Mouse (Mus musculus): ENCODE measurements at regions not wholly inside any gene's neighbourhood (a gene's known extent, or its start where the extent isn't known, plus 50 kb on each side); places are given as distances from the start of the nearest gene placed in this dataset.
"Not testable (repeated sequence)": the region's sequence is repeated elsewhere in the genome, so short reads cannot be mapped to it uniquely, and the experiment has no call there.

- no peak overlapping the region for H3K27ac ChIP-seq (replicated peaks)
- no peaks in the 10 kb centered on the region for H3K4me1 ChIP-seq
- H3K36me3 ChIP-seq: no peaks in the 10 kb centered on the region
- H3K4me2 ChIP-seq (replicated peaks): no peak overlapping the region
- WGBS: 70% methylated on average over 2 of the region's 2 CpGs
- H3K9me3 ChIP-seq: no peaks in the 10 kb centered on the region
- 0 out of 2 replicates have a peak, but pooled peaks have one; percentile 54 for ATAC-seq (ENCODE audit: low FRiP score, low read depth)
- no peak overlapping the region for H3K4me3 ChIP-seq
- H3K9ac ChIP-seq (replicated peaks): no peak overlapping the region
- no peaks in the 10 kb centered on the region for H3K27me3 ChIP-seq
Measured at GRCm38 (mm10) chr15:3755636-3756035, 172.3 kb upstream of the Ghr start.

GRCm38 (mm10) chr15:3748072-3748471 is 164.8 kb upstream of the Ghr start:
- H3K9ac ChIP-seq (replicated peaks); H3K36me3 ChIP-seq; H3K9me3 ChIP-seq; H3K4me3 ChIP-seq; H3K4me2 ChIP-seq (replicated peaks); H3K27ac ChIP-seq (replicated peaks); ATAC-seq (ENCODE audit: low FRiP score, low read depth); H3K27me3 ChIP-seq; H3K4me1 ChIP-seq: not testable (repeated sequence)
- WGBS: 71% methylated on average over 9 of the region's 9 CpGs

GRCm38 (mm10) chr15:3743168-3743814 is 160.0 kb upstream of the Ghr start:
- no peak overlapping the region for H3K27ac ChIP-seq (replicated peaks)
- WGBS: 89% methylated on average over 5 of the region's 5 CpGs
- H3K9ac ChIP-seq (replicated peaks): no peak overlapping the region
- no peak for ATAC-seq (ENCODE audit: low FRiP score, low read depth)
- H3K4me1 ChIP-seq: no peaks in the 10 kb centered on the region
- H3K36me3 ChIP-seq: no peaks in the 10 kb centered on the region
- H3K27me3 ChIP-seq: no peaks in the 10 kb centered on the region
- no peaks in the 10 kb centered on the region for H3K9me3 ChIP-seq
- H3K4me3 ChIP-seq: no peak overlapping the region
- no peak overlapping the region for H3K4me2 ChIP-seq (replicated peaks)

GRCm38 (mm10) chr15:3742191-3742590 is 158.9 kb upstream of the Ghr start:
- no peak overlapping the region for H3K4me2 ChIP-seq (replicated peaks)
- no peaks in the 10 kb centered on the region for H3K27me3 ChIP-seq
- no peak overlapping the region for H3K9ac ChIP-seq (replicated peaks)
- ATAC-seq (ENCODE audit: low FRiP score, low read depth): no peak
- no peak overlapping the region for H3K4me3 ChIP-seq
- H3K9me3 ChIP-seq: no peaks in the 10 kb centered on the region
- no peak overlapping the region for H3K27ac ChIP-seq (replicated peaks)
- 86% methylated on average over 7 of the region's 7 CpGs for WGBS
- no peaks in the 10 kb centered on the region for H3K36me3 ChIP-seq
- no peaks in the 10 kb centered on the region for H3K4me1 ChIP-seq

- no peaks in the 10 kb centered on the region for H3K36me3 ChIP-seq
- H3K9me3 ChIP-seq: no peaks in the 10 kb centered on the region
- no peak overlapping the region for H3K9ac ChIP-seq (replicated peaks)
- ATAC-seq (ENCODE audit: low FRiP score, low read depth): no peak
- no peak overlapping the region for H3K4me3 ChIP-seq
- H3K27me3 ChIP-seq: no peaks in the 10 kb centered on the region
- H3K4me1 ChIP-seq: no peaks in the 10 kb centered on the region
- H3K27ac ChIP-seq (replicated peaks): no peak overlapping the region
- H3K4me2 ChIP-seq (replicated peaks): no peak overlapping the region
- 82% methylated on average over 3 of the region's 3 CpGs for WGBS
Measured at GRCm38 (mm10) chr15:3725214-3725613, 141.9 kb upstream of the Ghr start.

GRCm38 (mm10) chr15:3720668-3721340 is 137.5 kb upstream of the Ghr start:
- no peaks in the 10 kb centered on the region for H3K27me3 ChIP-seq
- H3K36me3 ChIP-seq: no peaks in the 10 kb centered on the region
- no peak overlapping the region for H3K9ac ChIP-seq (replicated peaks)
- no peaks in the 10 kb centered on the region for H3K9me3 ChIP-seq
- H3K4me3 ChIP-seq: no peak overlapping the region
- no peaks in the 10 kb centered on the region for H3K4me1 ChIP-seq
- no peak for ATAC-seq (ENCODE audit: low FRiP score, low read depth)
- no peak overlapping the region for H3K27ac ChIP-seq (replicated peaks)
- 83% methylated on average over 6 of the region's 6 CpGs for WGBS
- H3K4me2 ChIP-seq (replicated peaks): no peak overlapping the region

GRCm38 (mm10) chr15:3711764-3712163 is 128.5 kb upstream of the Ghr start:
- ATAC-seq (ENCODE audit: low FRiP score, low read depth): no peak
- 83% methylated on average over 1 of the region's 1 CpGs for WGBS

GRCm38 (mm10) chr15:3707089-3708078 is 124.1 kb upstream of the Ghr start:
- Histone ChIP-seq H3K9ac (replicated peaks) (no peak overlapping the region), H3K27me3 (no peaks in the 10 kb centered on the region), H3K9me3 (no peaks in the 10 kb centered on the region), H3K27ac (replicated peaks) (no peak overlapping the region), H3K36me3 (no peaks in the 10 kb centered on the region), H3K4me3 (no peak overlapping the region), H3K4me2 (replicated peaks) (no peak overlapping the region), H3K4me1 (no peaks in the 10 kb centered on the region)
- WGBS: 80% methylated on average over 11 of the region's 11 CpGs
- no peak for ATAC-seq (ENCODE audit: low FRiP score, low read depth)

More at GRCm38 (mm10) chr15:3711764-3712163, 128.5 kb upstream of the Ghr start:
- Histone ChIP-seq H3K9me3 (no peaks in the 10 kb centered on the region), H3K9ac (replicated peaks) (no peak overlapping the region), H3K27ac (replicated peaks) (no peak overlapping the region), H3K4me3 (no peak overlapping the region), H3K27me3 (no peaks in the 10 kb centered on the region), H3K4me1 (no peaks in the 10 kb centered on the region), H3K36me3 (no peaks in the 10 kb centered on the region), H3K4me2 (replicated peaks) (no peak overlapping the region)

GRCm38 (mm10) chr15:3699234-3699814 is 116.0 kb upstream of the Ghr start:
- ATAC-seq (ENCODE audit: low FRiP score, low read depth): no peak
- Histone ChIP-seq H3K36me3 (no peaks in the 10 kb centered on the region), H3K27ac (replicated peaks) (no peak overlapping the region), H3K4me1 (no peaks in the 10 kb centered on the region), H3K27me3 (no peaks in the 10 kb centered on the region), H3K9ac (replicated peaks) (no peak overlapping the region), H3K4me3 (no peak overlapping the region), H3K4me2 (replicated peaks) (no peak overlapping the region), H3K9me3 (no peaks in the 10 kb centered on the region)
- WGBS: 86% methylated on average over 4 of the region's 4 CpGs

- 68% methylated on average over 1 of the region's 1 CpGs for WGBS
- Histone ChIP-seq H3K4me2 (replicated peaks) (no peak overlapping the region), H3K27ac (replicated peaks) (no peak overlapping the region), H3K4me1 (no peaks in the 10 kb centered on the region), H3K27me3 (no peaks in the 10 kb centered on the region), H3K36me3 (no peaks in the 10 kb centered on the region), H3K9ac (replicated peaks) (no peak overlapping the region), H3K9me3 (no peaks in the 10 kb centered on the region), H3K4me3 (no peak overlapping the region)
- ATAC-seq (ENCODE audit: low FRiP score, low read depth): no peak
Measured at GRCm38 (mm10) chr15:3685254-3685653, 102.0 kb upstream of the Ghr start.

GRCm38 (mm10) chr15:3677026-3677425 is 93.7 kb upstream of the Ghr start:
- H3K4me2 ChIP-seq (replicated peaks); H3K27me3 ChIP-seq; ATAC-seq (ENCODE audit: low FRiP score, low read depth); H3K9ac ChIP-seq (replicated peaks); H3K9me3 ChIP-seq; H3K4me1 ChIP-seq; H3K36me3 ChIP-seq; H3K27ac ChIP-seq (replicated peaks); H3K4me3 ChIP-seq: not testable (repeated sequence)
- WGBS: 18% methylated on average over 4 of the region's 4 CpGs

- H3K27me3 ChIP-seq: no peaks in the 10 kb centered on the region
- no peak overlapping the region for H3K4me3 ChIP-seq
- no peak overlapping the region for H3K9ac ChIP-seq (replicated peaks)
- no peaks in the 10 kb centered on the region for H3K9me3 ChIP-seq
- no peaks in the 10 kb centered on the region for H3K4me1 ChIP-seq
- 83% methylated on average over 2 of the region's 2 CpGs for WGBS
- no peaks in the 10 kb centered on the region for H3K36me3 ChIP-seq
- H3K27ac ChIP-seq (replicated peaks): no peak overlapping the region
- ATAC-seq (ENCODE audit: low FRiP score, low read depth): no peak
- no peak overlapping the region for H3K4me2 ChIP-seq (replicated peaks)
Measured at GRCm38 (mm10) chr15:3672586-3672985, 89.3 kb upstream of the Ghr start.
